Mouse (Mus musculus): ENCODE measurements around the gene Grem1.

GRCm38 (mm10) chr2:113798605-113799004 is 40.2 kb upstream of the Grem1 start:
- TF ChIP-seq CTCF (IDR thresholded peaks at IDR 0.05; ENCODE audit: borderline replicate concordance, insufficient read depth, low read length) (no peak), POLR2A (IDR thresholded peaks at IDR 0.05; ENCODE audit: low read depth, low read length) (no peak)

All from embryonic fibroblast, embryonic 13.5 days (primary cell).